Mouse (Mus musculus): ENCODE measurements at regions not wholly inside any gene's neighbourhood (a gene's known extent, or its start where the extent isn't known, plus 50 kb on each side); places are given as distances from the start of the nearest gene placed in this dataset.
"Not testable (repeated sequence)": the region's sequence is repeated elsewhere in the genome, so short reads cannot be mapped to it uniquely, and the experiment has no call there.

GRCm38 (mm10) chr9:5708482-5708881, 363.3 kb downstream of the Casp12 start:
- no peak for DNase-seq
- intact Hi-C loops (cut with DNase I), result no loop called here

- intact Hi-C loops (cut with DNase I), result no loop called here
- DNase-seq, result no peak
Observed at GRCm38 (mm10) chr9:5709480-5709879, 364.2 kb downstream of the Casp12 start.

GRCm38 (mm10) chr9:5718585-5718984, 373.4 kb downstream of the Casp12 start:
- DNase-seq; intact Hi-C loops (cut with DNase I): not testable (repeated sequence)

GRCm38 (mm10) chr9:5728843-5729242, 383.6 kb downstream of the Casp12 start:
- DNase-seq, result no peak
- intact Hi-C loops (cut with DNase I), result no loop called here

- intact Hi-C loops (cut with DNase I), result no loop called here
- DNase-seq, result no peak
Observed at GRCm38 (mm10) chr9:5752686-5753301, 407.6 kb downstream of the Casp12 start.

GRCm38 (mm10) chr9:5753785-5754184, 408.6 kb downstream of the Casp12 start:
- no peak for DNase-seq
- intact Hi-C loops (cut with DNase I), result no loop called here

- intact Hi-C loops (cut with DNase I), result no loop called here
- DNase-seq, result no peak
Observed at GRCm38 (mm10) chr9:5761215-5761614, 407.2 kb upstream of the Pdgfd start.

- DNase-seq, result no peak
- intact Hi-C loops (cut with DNase I), result no loop called here
Observed at GRCm38 (mm10) chr9:5769927-5770326, 398.5 kb upstream of the Pdgfd start.

- intact Hi-C loops (cut with DNase I), result no loop called here
- DNase-seq, result no peak
Observed at GRCm38 (mm10) chr9:5771158-5771557, 397.2 kb upstream of the Pdgfd start.
